Mouse (Mus musculus): Measurements from ENCODE around the gene Nop10. TPM values are rescaled to one million over a fixed set of nuclear protein-coding genes. Genes with fewer than 3 reads are reported as not detected.
"Not testable (repeated sequence)": the region's sequence is repeated elsewhere in the genome, so short reads cannot be mapped to it uniquely, and the experiment has no call there.

Nop10 gene
- polyA plus RNA-seq, 1 experiment from 2014 or later = 181 TPM

DNA sequence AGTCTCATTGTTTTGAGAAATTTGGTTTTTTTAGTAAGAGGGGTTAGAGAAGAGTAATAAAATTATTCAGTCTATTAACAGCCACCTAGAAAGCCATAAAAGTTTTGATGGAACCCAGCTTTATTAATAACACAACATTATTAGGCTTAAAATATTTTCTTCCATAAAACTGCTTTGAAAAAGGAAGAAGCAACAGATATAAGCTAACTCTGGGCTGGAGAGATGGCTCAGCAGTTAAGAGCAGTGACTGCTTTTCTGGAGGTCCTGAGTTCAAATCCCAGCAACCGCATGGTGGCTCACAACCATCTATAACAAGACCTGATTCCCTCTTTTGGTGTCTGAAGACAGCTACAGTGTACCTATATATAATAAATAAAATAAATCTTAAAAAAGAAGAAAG lies 24.3 kb downstream of the Nop10 start:
- WGBS = 89% methylated on average over 1 of the region's 1 CpGs
- not testable (repeated sequence) for H3K27ac ChIP-seq; H3K9me3 ChIP-seq; H3K9ac ChIP-seq (replicated peaks); H3K27me3 ChIP-seq; H3K4me3 ChIP-seq (replicated peaks); ATAC-seq (ENCODE audit: insufficient number of reproducible peaks, insufficient read depth, low FRiP score, low TSS enrichment, low read depth); H3K4me1 ChIP-seq (replicated peaks); H3K36me3 ChIP-seq; H3K4me2 ChIP-seq

DNA sequence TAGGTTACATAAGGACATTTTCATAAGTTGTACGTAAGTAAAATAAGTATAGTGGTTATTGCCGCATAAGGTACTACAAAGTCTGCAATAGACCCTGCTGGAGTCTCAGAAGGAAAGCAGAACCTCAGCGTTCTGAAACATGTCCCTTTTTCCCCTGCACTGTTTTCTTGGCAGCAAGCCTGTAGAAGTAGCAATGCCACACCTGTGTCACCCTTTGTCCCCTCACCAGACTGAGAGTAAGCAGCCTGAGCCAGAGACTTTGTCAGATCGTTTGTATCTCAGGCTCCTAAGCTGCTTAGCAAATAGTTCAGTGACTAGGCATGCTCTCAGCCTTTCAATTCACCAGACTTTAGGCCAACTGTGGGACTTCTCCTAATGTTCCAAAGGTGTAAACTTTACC lies 25.3 kb downstream of the Nop10 start:
- Histone ChIP-seq H3K9me3 (no peaks in the 10 kb centered on the region), H3K36me3 (no peaks in the 10 kb centered on the region), H3K4me3 (replicated peaks) (no peak overlapping the region), H3K27me3 (no peaks in the 10 kb centered on the region), H3K27ac (no peak overlapping the region), H3K4me1 (replicated peaks) (0 out of 2 replicates have a peak, but pooled peaks cover 4% of the 10 kb centered on the region), H3K4me2 (no peak overlapping the region), H3K9ac (replicated peaks) (no peak overlapping the region)
- WGBS = 74% methylated on average over 4 of the region's 4 CpGs
- ATAC-seq (ENCODE audit: insufficient number of reproducible peaks, insufficient read depth, low FRiP score, low TSS enrichment, low read depth) = no peak

DNA sequence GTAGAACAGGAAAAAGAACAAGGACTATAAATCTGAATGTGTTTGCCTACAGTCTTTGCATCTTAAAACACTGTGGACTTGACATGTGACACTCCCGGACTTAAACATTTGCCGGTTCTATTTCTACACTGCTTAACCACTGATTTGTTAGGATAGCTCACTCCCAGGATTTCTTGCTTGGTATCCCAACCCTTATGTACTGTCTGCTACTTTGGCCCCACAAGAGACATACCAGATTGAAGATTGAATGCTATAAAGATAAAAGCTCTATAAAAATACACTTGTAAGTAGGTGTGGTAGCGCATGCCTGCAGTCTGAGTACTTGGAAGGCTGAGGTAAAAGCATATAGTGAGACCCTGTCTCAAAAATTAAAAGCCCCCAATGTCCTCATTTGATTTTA lies 27.8 kb downstream of the Nop10 start:
- Histone ChIP-seq H3K9me3 (no peaks in the 10 kb centered on the region), H3K36me3 (no peaks in the 10 kb centered on the region), H3K27ac (no peak overlapping the region), H3K27me3 (no peaks in the 10 kb centered on the region), H3K4me2 (no peak overlapping the region), H3K9ac (replicated peaks) (no peak overlapping the region), H3K4me1 (replicated peaks) (0 out of 2 replicates have a peak, but pooled peaks cover under 1% of the 10 kb centered on the region), H3K4me3 (replicated peaks) (no peak overlapping the region)
- no peak for ATAC-seq (ENCODE audit: insufficient number of reproducible peaks, insufficient read depth, low FRiP score, low TSS enrichment, low read depth)
- WGBS = 92% methylated on average over 3 of the region's 3 CpGs

- 79% methylated on average over 2 of the region's 2 CpGs for WGBS
Observed at GRCm38 (mm10) chr2:112292823-112293222, 31.1 kb downstream of the Nop10 start.

DNA sequence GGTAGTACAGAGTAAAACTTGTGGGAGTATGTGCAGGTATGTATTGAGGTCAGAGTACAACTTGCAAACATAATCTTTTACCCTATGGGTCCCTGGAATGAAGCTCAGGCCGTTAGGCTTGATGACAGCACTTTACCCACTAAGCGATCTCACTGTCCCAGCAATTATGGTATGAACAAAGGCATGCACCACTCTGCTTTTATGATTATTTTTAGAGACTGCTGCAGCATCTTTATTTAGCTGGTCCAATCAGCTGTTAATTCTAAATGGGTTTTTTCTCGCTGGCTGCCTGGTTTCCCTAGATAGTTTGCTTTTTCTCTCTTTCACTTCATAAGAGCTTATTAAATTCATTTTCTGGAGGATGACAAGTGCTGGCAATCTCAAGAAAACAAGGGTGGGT lies 34.5 kb downstream of the Nop10 start:
- Histone ChIP-seq H3K36me3 (no peaks in the 10 kb centered on the region), H3K27ac (no peak overlapping the region), H3K4me3 (replicated peaks) (no peak overlapping the region), H3K4me2 (no peak overlapping the region), H3K4me1 (replicated peaks) (no peaks in the 10 kb centered on the region), H3K9me3 (no peaks in the 10 kb centered on the region), H3K27me3 (no peaks in the 10 kb centered on the region), H3K9ac (replicated peaks) (no peak overlapping the region)
- no peak for ATAC-seq (ENCODE audit: insufficient number of reproducible peaks, insufficient read depth, low FRiP score, low TSS enrichment, low read depth)
- WGBS = 83% methylated on average over 3 of the region's 3 CpGs

More at GRCm38 (mm10) chr2:112292823-112293222, 31.1 kb downstream of the Nop10 start:
- no peak overlapping the region for H3K9ac ChIP-seq (replicated peaks)
- H3K4me2 ChIP-seq = no peak overlapping the region
- no peak overlapping the region for H3K27ac ChIP-seq
- H3K4me1 ChIP-seq (replicated peaks) = no peaks in the 10 kb centered on the region
- no peaks in the 10 kb centered on the region for H3K36me3 ChIP-seq
- ATAC-seq (ENCODE audit: insufficient number of reproducible peaks, insufficient read depth, low FRiP score, low TSS enrichment, low read depth) = no peak
- no peaks in the 10 kb centered on the region for H3K9me3 ChIP-seq
- no peak overlapping the region for H3K4me3 ChIP-seq (replicated peaks)
- H3K27me3 ChIP-seq = no peaks in the 10 kb centered on the region

DNA sequence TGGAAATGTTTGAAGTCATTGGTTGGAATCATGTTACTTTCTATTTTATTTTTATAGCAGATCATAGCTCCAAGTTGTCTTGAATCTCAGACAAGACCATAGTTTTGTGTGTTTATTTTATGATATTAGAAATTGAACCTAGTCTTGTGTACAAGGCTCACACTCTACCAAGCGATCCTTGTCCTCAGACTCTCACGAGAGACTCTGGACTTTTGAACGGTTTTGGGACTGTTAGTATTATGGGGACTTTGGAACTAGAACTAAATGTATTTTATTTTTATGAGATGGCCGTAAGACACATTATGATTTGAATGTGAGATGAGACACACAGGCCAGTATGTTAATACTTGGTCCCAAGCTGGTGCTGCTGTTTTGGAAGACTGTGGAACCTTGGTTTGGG lies 36.5 kb downstream of the Nop10 start:
- Histone ChIP-seq H3K9ac (replicated peaks) (no peak overlapping the region), H3K4me1 (replicated peaks) (no peaks in the 10 kb centered on the region), H3K27me3 (no peaks in the 10 kb centered on the region), H3K4me2 (no peak overlapping the region), H3K27ac (no peak overlapping the region), H3K4me3 (replicated peaks) (no peak overlapping the region), H3K36me3 (no peaks in the 10 kb centered on the region), H3K9me3 (no peaks in the 10 kb centered on the region)
- 95% methylated on average over 4 of the region's 4 CpGs for WGBS
- ATAC-seq (ENCODE audit: insufficient number of reproducible peaks, insufficient read depth, low FRiP score, low TSS enrichment, low read depth) = no peak

DNA sequence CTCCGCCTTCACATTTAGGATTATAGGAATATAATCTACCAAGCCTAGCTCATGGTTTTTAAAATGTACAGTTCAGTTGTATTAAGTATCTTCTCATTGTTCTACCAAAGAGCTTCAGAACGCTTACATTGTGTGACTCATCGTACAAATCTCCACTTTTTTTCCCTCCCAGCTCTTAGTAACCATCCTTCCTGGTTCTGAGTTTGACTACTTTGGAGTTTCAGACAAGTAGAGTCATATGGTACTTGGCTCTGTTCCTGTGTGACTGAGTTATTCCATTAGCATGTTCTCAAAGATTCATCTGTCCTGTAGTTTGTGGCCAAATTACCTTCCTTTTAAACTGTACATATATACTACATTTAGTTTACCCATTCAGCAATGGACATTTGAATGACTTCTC lies 46.9 kb downstream of the Nop10 start:
- no peak overlapping the region for H3K4me3 ChIP-seq (replicated peaks)
- no peak overlapping the region for H3K27ac ChIP-seq
- no peaks in the 10 kb centered on the region for H3K4me1 ChIP-seq (replicated peaks)
- H3K27me3 ChIP-seq = no peaks in the 10 kb centered on the region
- no peak overlapping the region for H3K9ac ChIP-seq (replicated peaks)
- WGBS = 92% methylated on average over 3 of the region's 3 CpGs
- H3K9me3 ChIP-seq = no peaks in the 10 kb centered on the region
- H3K36me3 ChIP-seq = no peaks in the 10 kb centered on the region
- no peak for ATAC-seq (ENCODE audit: insufficient number of reproducible peaks, insufficient read depth, low FRiP score, low TSS enrichment, low read depth)
- H3K4me2 ChIP-seq = no peak overlapping the region

- WGBS = 85% methylated on average over 10 of the region's 10 CpGs
- no peak for ATAC-seq (ENCODE audit: insufficient number of reproducible peaks, insufficient read depth, low FRiP score, low TSS enrichment, low read depth)
- no peaks in the 10 kb centered on the region for H3K36me3 ChIP-seq
- no peaks in the 10 kb centered on the region for H3K4me1 ChIP-seq (replicated peaks)
- no peak overlapping the region for H3K4me3 ChIP-seq (replicated peaks)
- no peaks in the 10 kb centered on the region for H3K9me3 ChIP-seq
- no peak overlapping the region for H3K4me2 ChIP-seq
- no peak overlapping the region for H3K27ac ChIP-seq
- no peaks in the 10 kb centered on the region for H3K27me3 ChIP-seq
- H3K9ac ChIP-seq (replicated peaks) = no peak overlapping the region
Observed at GRCm38 (mm10) chr2:112309161-112309600, 47.5 kb downstream of the Nop10 start.

Other genes with a start within 250 kb of the Nop10 start
- not detected in 2 replicates for gene Olfr1310, start 249.2 kb upstream of the Nop10 start, polyA plus RNA-seq (2016; fragmentation: Nextera tagmentation; extraction: Ambion mirVana)
- not detected in 2 replicates for gene Olfr1311, start 237.5 kb upstream of the Nop10 start, polyA plus RNA-seq (2016; fragmentation: Nextera tagmentation; extraction: Ambion mirVana)
- not detected in 2 replicates for gene Olfr1312, start 211.7 kb upstream of the Nop10 start, polyA plus RNA-seq (2016; fragmentation: Nextera tagmentation; extraction: Ambion mirVana)
- not detected in 2 replicates for gene Olfr1313, start 184.1 kb upstream of the Nop10 start, polyA plus RNA-seq (2016; fragmentation: Nextera tagmentation; extraction: Ambion mirVana)
- gene Olfr1314, start 165.1 kb upstream of the Nop10 start, polyA plus RNA-seq (2016; fragmentation: Nextera tagmentation; extraction: Ambion mirVana) = not detected in 2 replicates
- not detected in 2 replicates for gene Olfr1315-ps1, start 146.5 kb upstream of the Nop10 start, polyA plus RNA-seq (2016; fragmentation: Nextera tagmentation; extraction: Ambion mirVana)
- gene Olfr1316, start 126.9 kb upstream of the Nop10 start, polyA plus RNA-seq (2016; fragmentation: Nextera tagmentation; extraction: Ambion mirVana) = not detected in 2 replicates
- gene Olfr1317, start 121.6 kb upstream of the Nop10 start, polyA plus RNA-seq (2016; fragmentation: Nextera tagmentation; extraction: Ambion mirVana) = not detected in 2 replicates
- not detected in 2 replicates for gene Olfr1318, start 107.7 kb upstream of the Nop10 start, polyA plus RNA-seq (2016; fragmentation: Nextera tagmentation; extraction: Ambion mirVana)
- 12.9 and 14.0 TPM in 2 replicates for gene Lpcat4, start 22.5 kb upstream of the Nop10 start, polyA plus RNA-seq (2016; fragmentation: Nextera tagmentation; extraction: Ambion mirVana)
- gene Nutm1, start 2.6 kb upstream of the Nop10 start, polyA plus RNA-seq (2016; fragmentation: Nextera tagmentation; extraction: Ambion mirVana) = 0.10 TPM in 2 replicates
- 10.6 and 11.4 TPM in 2 replicates for gene Slc12a6, start 3.9 kb downstream of the Nop10 start, polyA plus RNA-seq (2016; fragmentation: Nextera tagmentation; extraction: Ambion mirVana)
- not detected in 2 replicates for gene Gm21985, start 4.4 kb downstream of the Nop10 start, polyA plus RNA-seq (2016; fragmentation: Nextera tagmentation; extraction: Ambion mirVana)
- gene Emc4, start 106.1 kb downstream of the Nop10 start, polyA plus RNA-seq (2016; fragmentation: Nextera tagmentation; extraction: Ambion mirVana) = 103 and 106 TPM in 2 replicates
- gene Katnbl1, start 117.3 kb downstream of the Nop10 start, polyA plus RNA-seq (2016; fragmentation: Nextera tagmentation; extraction: Ambion mirVana) = 50.8 and 55.8 TPM in 2 replicates
- 11.2 and 12.1 TPM in 2 replicates for gene Emc7, start 193.1 kb downstream of the Nop10 start, polyA plus RNA-seq (2016; fragmentation: Nextera tagmentation; extraction: Ambion mirVana)
- gene Chrm5, start 218.8 kb downstream of the Nop10 start, polyA plus RNA-seq (2016; fragmentation: Nextera tagmentation; extraction: Ambion mirVana) = not detected in 2 replicates
- gene Aven, start 231.0 kb downstream of the Nop10 start, polyA plus RNA-seq (2016; fragmentation: Nextera tagmentation; extraction: Ambion mirVana) = 10.1 and 11.8 TPM in 2 replicates